Mouse (Mus musculus) limb, embryonic 11.5 days (tissue): ENCODE measurements around the gene Hoxc11. TPM values are rescaled to one million over a fixed set of nuclear protein-coding genes. Genes with fewer than 3 reads are reported as not detected.

Experiments
- ATAC-seq: fragments of 200-750 bp; cut with Nextera tagmentation; 2 replicates; pipeline ENCODE4 v1.8.0; 2017; ENCODE audit warnings: low read depth; ENCODE audit not compliant: insufficient number of reproducible peaks, low FRiP score, low TSS enrichment
- DNase-seq: peaks from one replicate; pipeline ENCODE4 v3.0.0-alpha.2; 2015; ENCODE audit warnings: low spot score
- H3K27ac ChIP-seq: fragments of 300-500 bp; sonication (generic); replicated peaks from 2 replicates; pipeline ENCODE4 v1.5.1; 2014; ENCODE audit warnings: low read depth, mild to moderate bottlenecking, low read length
- H3K27me3 ChIP-seq: fragments of 300-500 bp; sonication (generic); 2 replicates; pipeline ENCODE4 v1.6.1; 2014; ENCODE audit warnings: mild to moderate bottlenecking, low read length, mixed read lengths; ENCODE audit not compliant: control insufficient read depth, insufficient read depth
- H3K36me3 ChIP-seq: fragments of 300-500 bp; sonication (generic); 2 replicates; pipeline ENCODE4 v1.6.1; 2014; ENCODE audit warnings: mild to moderate bottlenecking, low read length, moderate library complexity, mixed read lengths; ENCODE audit not compliant: control insufficient read depth, insufficient read depth
- H3K4me1 ChIP-seq: fragments of 300-500 bp; sonication (generic); 2 replicates; pipeline ENCODE4 v1.6.1; 2014; ENCODE audit warnings: low read length, mixed read lengths; ENCODE audit not compliant: control insufficient read depth, insufficient read depth
- H3K4me2 ChIP-seq: fragments of 300-500 bp; sonication (generic); 2 replicates; pipeline ENCODE4 v1.6.1; 2014; ENCODE audit warnings: low read depth, mild to moderate bottlenecking, moderate library complexity; ENCODE audit not compliant: severe bottlenecking
- H3K4me3 ChIP-seq: fragments of 300-500 bp; sonication (generic); 2 replicates; pipeline ENCODE4 v1.5.1; 2014; ENCODE audit warnings: low read depth, low read length
- H3K9ac ChIP-seq: fragments of 300-500 bp; sonication (generic); 2 replicates; pipeline ENCODE4 v1.6.1; 2014; ENCODE audit warnings: mild to moderate bottlenecking, low read length
- H3K9me3 ChIP-seq: fragments of 300-500 bp; sonication (generic); 2 replicates; pipeline ENCODE4 v1.6.1; 2016; ENCODE audit warnings: low read length; ENCODE audit not compliant: control insufficient read depth
- WGBS: fragments of 180-500 bp; shearing (Covaris S2); extraction: QIAGEN DNeasy Blood & Tissue Kit; methylation state at CpG from one replicate; pipeline ENCODE4 v1.1.7; 2014; 5-methylcytosine and 5-hydroxymethylcytosine counted together
- polyA plus RNA-seq: library from polyadenylated mRNA; unstranded; fragments of >200 nt; fragmentation: Nextera tagmentation; extraction: Ambion mirVana; gene quantifications from 2 replicates; pipeline ENCODE4 v1.2.1, GENCODE M21; 2014

The Hoxc11 gene
- polyA plus RNA-seq, 1 experiment from 2014 or later = 5.9 TPM

DNA sequence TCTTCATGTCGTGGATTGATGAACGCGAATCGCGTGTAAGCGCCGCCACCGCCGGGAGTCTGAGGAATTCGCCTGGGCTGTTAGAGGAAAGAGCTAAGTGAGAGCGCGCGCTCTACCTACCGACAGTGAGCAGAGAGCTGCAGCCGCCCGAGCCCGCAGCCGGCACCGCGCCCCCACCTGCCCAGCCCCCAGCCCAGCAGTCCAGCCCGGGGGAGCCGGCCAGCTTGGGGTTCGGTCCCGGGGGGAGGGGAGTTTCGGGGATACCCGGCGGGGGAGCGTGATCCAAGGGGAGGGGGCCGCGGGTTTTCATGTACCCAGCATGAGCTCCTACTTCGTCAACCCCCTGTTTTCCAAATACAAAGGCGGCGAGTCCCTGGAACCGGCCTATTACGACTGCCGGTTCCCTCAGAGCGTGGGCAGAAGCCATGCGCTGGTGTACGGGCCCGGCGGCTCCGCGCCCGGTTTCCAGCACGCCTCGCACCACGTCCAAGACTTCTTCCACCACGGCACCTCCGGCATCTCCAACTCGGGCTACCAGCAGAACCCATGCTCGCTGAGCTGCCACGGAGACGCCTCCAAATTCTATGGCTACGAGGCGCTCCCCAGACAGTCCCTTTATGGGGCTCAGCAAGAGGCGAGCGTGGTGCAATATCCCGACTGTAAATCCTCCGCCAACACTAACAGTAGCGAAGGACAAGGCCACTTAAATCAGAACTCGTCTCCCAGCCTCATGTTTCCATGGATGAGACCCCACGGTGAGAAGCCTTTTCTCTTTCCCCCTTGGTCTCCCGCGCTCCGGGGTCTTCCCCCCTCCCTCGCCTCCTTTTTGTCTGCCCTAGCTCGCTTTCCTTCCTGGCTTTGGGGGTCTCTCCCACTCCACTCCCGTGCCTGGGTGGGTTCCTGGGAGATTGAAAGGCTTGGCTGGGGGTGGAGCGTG, 36.5 kb downstream of the Hoxc11 start, which contains the start of gene Hoxc8:
Hoxc8 (plus strand) TSS at position 147 of the 937 bp plus-strand sequence.
- Histone ChIP-seq H3K9ac (peak within 1 kb of the TSS; percentile 57), H3K4me3 (peak within 1 kb of the TSS; percentile 29), H3K27ac (no peak within 1 kb of the TSS), H3K4me2 (peak within 1 kb of the TSS; percentile 61), H3K36me3 (no peaks in the 10 kb centered on the region), H3K9me3 (no peaks in the 10 kb centered on the region), H3K4me1 (peaks cover 18% of the 10 kb centered on the region), H3K27me3 (peaks cover 84% of the 10 kb centered on the region)
- ATAC-seq (no peak), DNase-seq (peak; percentile 75)
- WGBS = under 1% methylated on average over 57 of the region's 69 CpGs

DNA sequence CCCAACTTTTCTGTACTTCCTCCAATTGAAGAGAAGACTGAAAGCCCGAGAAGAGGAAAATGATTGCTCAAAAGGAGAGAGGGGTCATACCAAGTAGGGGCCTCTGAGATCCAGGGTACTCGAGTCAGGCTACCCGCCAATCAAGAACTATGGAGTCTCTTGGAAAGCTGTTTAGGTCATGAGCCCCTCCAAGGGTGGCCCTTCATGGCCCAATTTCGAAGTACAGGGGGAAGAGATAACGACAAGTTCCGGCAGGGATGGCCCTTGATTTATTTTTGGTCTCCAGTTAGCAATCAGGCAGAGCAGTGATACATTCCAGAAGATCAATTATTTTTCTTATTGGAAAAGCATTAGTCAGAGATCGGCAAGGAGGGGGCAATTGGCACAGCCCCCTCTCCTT, 37.6 kb downstream of the Hoxc11 start:
- no peak for DNase-seq
- H3K9me3 ChIP-seq = no peaks in the 10 kb centered on the region
- ATAC-seq = no peak
- WGBS = 2% methylated on average over 7 of the region's 7 CpGs
- H3K27me3 ChIP-seq = peaks cover 83% of the 10 kb centered on the region
- H3K36me3 ChIP-seq = no peaks in the 10 kb centered on the region
- H3K4me2 ChIP-seq = peak overlapping the region; percentile 19; the same call in 1 of the 2 replicates
- peaks cover 27% of the 10 kb centered on the region for H3K4me1 ChIP-seq
- H3K4me3 ChIP-seq = no peak overlapping the region
- H3K27ac ChIP-seq = no peak overlapping the region
- no peak overlapping the region for H3K9ac ChIP-seq

DNA sequence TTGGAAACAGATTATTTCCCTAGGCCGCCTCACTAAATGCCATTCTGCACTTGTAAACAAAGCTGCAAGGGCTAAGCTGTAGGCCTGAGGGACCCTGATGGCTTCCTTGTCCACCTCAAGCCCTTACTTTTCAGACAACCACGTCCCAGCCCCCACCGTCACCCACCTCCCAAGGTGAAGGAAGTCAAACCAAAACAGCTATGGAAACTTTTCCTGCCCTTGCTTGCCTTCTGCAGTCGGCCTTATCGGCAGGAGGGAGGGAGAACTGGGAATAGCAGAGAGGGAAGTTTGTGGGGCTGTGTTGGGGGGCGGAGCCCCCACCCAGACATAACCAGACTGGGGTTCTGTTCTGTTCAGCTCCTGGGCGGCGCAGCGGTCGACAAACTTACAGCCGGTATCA, 38.0 kb downstream of the Hoxc11 start:
- DNase-seq = no peak
- no peak for ATAC-seq
- H3K9ac ChIP-seq = no peak overlapping the region
- 2% methylated on average over 11 of the region's 11 CpGs for WGBS
- peaks cover 27% of the 10 kb centered on the region for H3K4me1 ChIP-seq
- H3K27me3 ChIP-seq = peaks cover 80% of the 10 kb centered on the region
- H3K36me3 ChIP-seq = no peaks in the 10 kb centered on the region
- no peak overlapping the region for H3K27ac ChIP-seq
- H3K4me3 ChIP-seq = no peak overlapping the region
- H3K4me2 ChIP-seq = peak overlapping the region; percentile 19; the same call in 1 of the 2 replicates
- H3K9me3 ChIP-seq = no peaks in the 10 kb centered on the region

- 0% methylated on average over 3 of the region's 3 CpGs for WGBS
- no peaks in the 10 kb centered on the region for H3K9me3 ChIP-seq
- no peak overlapping the region for H3K9ac ChIP-seq
- DNase-seq (no peak), ATAC-seq (no peak)
- peaks cover 34% of the 10 kb centered on the region for H3K4me1 ChIP-seq
- H3K27me3 ChIP-seq = peaks cover 81% of the 10 kb centered on the region
- no peak overlapping the region for H3K4me2 ChIP-seq
- no peak overlapping the region for H3K4me3 ChIP-seq
- no peaks in the 10 kb centered on the region for H3K36me3 ChIP-seq
- H3K27ac ChIP-seq = no peak overlapping the region
Observed at GRCm38 (mm10) chr15:102992863-102993262, 38.6 kb downstream of the Hoxc11 start.

DNA sequence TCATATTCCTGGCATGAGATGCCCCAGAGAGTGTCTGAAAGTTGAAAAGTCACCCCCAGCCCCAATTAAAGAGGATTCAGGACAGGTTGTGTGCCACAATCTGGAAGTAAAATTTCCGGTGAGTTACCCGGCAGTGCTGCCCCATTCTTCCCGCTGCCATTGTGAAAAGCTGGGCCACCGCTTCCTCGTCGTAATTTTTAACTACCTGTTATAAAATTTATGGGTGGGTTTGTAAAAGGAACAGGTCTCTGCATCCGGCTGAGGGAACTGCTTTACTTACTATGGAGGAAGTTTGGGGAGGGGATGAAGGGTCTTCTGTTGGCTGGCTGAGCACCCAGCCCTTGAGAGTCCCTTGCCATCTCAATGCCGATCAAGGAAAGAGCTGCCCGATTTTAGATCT, 42.3 kb downstream of the Hoxc11 start:
- Histone ChIP-seq H3K4me3 (no peak overlapping the region), H3K9me3 (no peaks in the 10 kb centered on the region), H3K27ac (no peak overlapping the region), H3K36me3 (no peaks in the 10 kb centered on the region), H3K4me1 (peaks cover 54% of the 10 kb centered on the region), H3K4me2 (peak overlapping the region; percentile 24; the same call in 1 of the 2 replicates), H3K27me3 (peaks cover 60% of the 10 kb centered on the region), H3K9ac (no peak overlapping the region)
- peak; percentile 64 for DNase-seq
- WGBS = under 1% methylated on average over 9 of the region's 9 CpGs
- ATAC-seq = no peak

DNA sequence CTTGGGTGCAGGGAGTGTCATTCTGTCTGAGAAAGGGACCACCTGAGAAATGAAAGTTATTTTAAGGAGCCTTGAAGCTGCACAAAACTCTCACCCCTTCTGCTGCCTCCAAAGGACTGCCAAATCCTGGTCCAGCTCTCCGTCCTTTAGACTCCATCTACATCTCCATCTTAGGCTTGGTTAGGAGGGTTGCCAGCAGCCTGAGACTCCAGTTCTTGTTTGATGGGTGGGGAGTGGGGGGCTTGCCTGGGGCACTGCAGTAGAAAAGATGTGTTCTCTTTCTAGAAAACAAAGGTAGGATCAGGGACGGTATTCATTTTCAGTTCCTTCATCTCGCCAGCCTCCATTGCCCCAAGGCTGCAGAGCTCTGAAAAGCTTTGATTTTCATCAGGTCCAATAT, 43.2 kb downstream of the Hoxc11 start:
- H3K4me1 ChIP-seq = peaks cover 62% of the 10 kb centered on the region
- no peak overlapping the region for H3K9ac ChIP-seq
- no peaks in the 10 kb centered on the region for H3K9me3 ChIP-seq
- peaks cover 58% of the 10 kb centered on the region for H3K27me3 ChIP-seq
- H3K4me2 ChIP-seq = peak overlapping the region; percentile 78
- DNase-seq = peak; percentile 41
- H3K27ac ChIP-seq = no peak overlapping the region
- 0 out of 2 replicates have a peak overlapping the region, but pooled peaks have one; percentile 41 for H3K4me3 ChIP-seq
- no peaks in the 10 kb centered on the region for H3K36me3 ChIP-seq
- WGBS = 5% methylated on average over 3 of the region's 3 CpGs
- no peak for ATAC-seq

DNA sequence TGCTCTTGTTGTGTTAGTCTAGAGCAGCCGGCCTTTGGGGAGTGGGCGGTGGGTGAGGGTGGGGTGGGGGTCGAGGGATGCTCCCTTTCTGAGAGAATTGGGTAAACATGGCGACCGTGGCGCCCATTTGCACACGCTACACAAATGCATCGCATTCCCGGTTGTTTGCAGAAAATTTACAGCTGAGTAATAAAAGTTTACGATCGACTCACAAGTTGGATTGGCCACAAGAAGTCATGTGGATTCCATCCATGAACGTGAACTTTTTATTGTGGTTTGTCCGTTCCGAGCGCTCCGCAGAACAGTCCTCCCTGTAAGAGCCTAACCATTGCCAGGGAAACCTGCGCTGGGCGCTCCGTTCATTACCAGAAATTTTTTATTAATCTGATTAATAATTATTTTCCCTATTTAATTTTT, 43.7 kb downstream of the Hoxc11 start, which contains the start of gene Hoxc6:
Hoxc6 (plus strand) TSS at position 319 of the 417 bp plus-strand sequence.
- Histone ChIP-seq H3K27ac (peak within 1 kb of the TSS; percentile 90), H3K4me2 (peak within 1 kb of the TSS; percentile 78), H3K9me3 (no peaks in the 10 kb centered on the region), H3K36me3 (no peaks in the 10 kb centered on the region), H3K9ac (peak within 1 kb of the TSS; percentile 61), H3K4me1 (peaks cover 67% of the 10 kb centered on the region), H3K4me3 (peak within 1 kb of the TSS; percentile 41), H3K27me3 (peaks cover 59% of the 10 kb centered on the region)
- ATAC-seq (peak; percentile 39; the same call in 1 of the 2 replicates), DNase-seq (peak; percentile 74)
- under 1% methylated on average over 19 of the region's 19 CpGs for WGBS

DNA sequence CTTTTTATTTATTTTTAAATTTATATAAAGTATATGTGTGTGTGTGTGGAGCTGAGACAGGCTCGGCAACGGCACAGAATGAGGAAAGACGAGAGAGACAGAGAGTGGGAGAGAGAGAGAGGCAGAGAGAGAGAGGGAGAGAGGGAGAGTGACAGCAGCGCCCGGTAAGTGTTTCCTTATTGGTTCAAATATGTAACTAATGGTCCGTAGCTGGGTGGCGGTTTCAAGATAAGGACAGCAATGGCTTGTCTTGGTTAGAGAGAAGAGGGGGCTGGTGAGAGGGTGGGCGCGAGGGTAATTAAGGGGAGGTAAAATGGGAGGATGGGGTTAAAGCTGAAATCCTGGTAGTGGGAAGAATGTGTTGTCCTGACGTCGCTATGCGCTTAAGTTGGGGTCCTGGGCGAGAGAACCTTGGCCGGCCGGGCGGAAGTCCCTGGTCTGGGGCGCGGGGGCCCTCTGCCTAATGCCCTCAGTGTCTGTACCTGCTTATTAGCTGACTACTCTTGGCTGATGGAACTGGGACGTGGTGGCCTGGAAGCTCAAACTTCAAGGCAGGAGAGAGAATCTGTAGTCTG, 44.5 kb downstream of the Hoxc11 start:
- Histone ChIP-seq H3K27me3 (peaks cover 56% of the 10 kb centered on the region), H3K9me3 (no peaks in the 10 kb centered on the region), H3K4me2 (peak overlapping the region; percentile 78), H3K4me1 (peaks cover 69% of the 10 kb centered on the region), H3K4me3 (peak overlapping the region; percentile 41), H3K9ac (peak overlapping the region; percentile 61), H3K36me3 (no peaks in the 10 kb centered on the region), H3K27ac (peak overlapping the region; percentile 90)
- no peak for DNase-seq
- ATAC-seq = peak; percentile 14; the same call in 1 of the 2 replicates
- under 1% methylated on average over 19 of the region's 19 CpGs for WGBS
